Comparison of ENCODE assay signal across 21 mouse cellular contexts in the genomic region with DNA sequence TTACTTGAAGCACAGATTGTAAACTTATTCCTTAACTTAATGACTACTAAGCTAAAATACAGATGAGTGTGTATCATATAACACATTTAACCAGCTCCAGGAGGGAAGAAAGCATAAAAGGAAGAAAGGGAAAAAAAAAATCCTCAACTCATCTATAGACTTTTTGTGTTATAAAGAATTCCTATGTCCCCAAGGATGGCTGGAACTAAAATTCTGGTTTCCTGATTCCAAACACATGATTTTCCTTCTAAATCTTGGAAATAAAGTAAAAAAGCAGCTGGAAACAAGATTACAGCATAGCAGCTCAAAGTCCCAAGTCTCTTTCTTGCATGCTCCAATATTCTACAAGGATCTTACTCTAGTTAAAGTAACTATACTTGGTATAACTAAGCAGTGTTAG. TPM values are rescaled to one million over a fixed set of nuclear protein-coding genes. Genes with fewer than 3 reads are reported as not detected.
DNase-seq lines count a peak whose midpoint lies in the region; ATAC-seq and TF ChIP-seq lines count a peak whose summit lies in the region.
"Had no signal": no experiment of that assay in that cellular context is flagged by ENCODE, and none has a peak within 500 bp of the region (broad histone marks: within the 10 kb centered on the region; RNA-seq: fewer than 3 reads in every experiment).

No protein-coding gene starts in this region.

- no peak for ATAC-seq in embryonic facial prominence, embryonic 12.5 days (ENCODE audit: insufficient number of reproducible peaks, insufficient read depth, low FRiP score, low TSS enrichment)
- ATAC-seq in limb, embryonic 14.5 days (ENCODE audit: low FRiP score, low read depth): no peak
- ATAC-seq in limb, embryonic 15.5 days (ENCODE audit: insufficient number of reproducible peaks, low FRiP score, low TSS enrichment, low read depth): no peak
- ATAC-seq in cerebellum, adult (ENCODE audit: insufficient number of reproducible peaks, low FRiP score, low TSS enrichment): no peak
- ATAC-seq: CD4-positive, CD25-positive, alpha-beta regulatory T cell, adult 4 months; forebrain, embryonic 13.5 days; forebrain, embryonic 15.5 days; forebrain, postnatal 0 days had no signal

- 0 out of 2 replicates have a peak, but pooled peaks cover 3% of the 10 kb centered on the region for H3K4me1 ChIP-seq in embryonic facial prominence, embryonic 12.5 days
- no peaks in the 10 kb centered on the region for H3K4me1 ChIP-seq in embryonic facial prominence, embryonic 10.5 days
- H3K4me1 ChIP-seq in limb, embryonic 14.5 days (ENCODE audit: control insufficient read depth, insufficient read depth, low read length): no peaks in the 10 kb centered on the region
- no peaks in the 10 kb centered on the region for H3K4me1 ChIP-seq in limb, embryonic 10.5 days
- H3K4me1 ChIP-seq in limb, embryonic 15.5 days: no peaks in the 10 kb centered on the region
- H3K4me1 ChIP-seq: forebrain, embryonic 13.5 days; forebrain, embryonic 15.5 days had no signal

- H3K9me3 ChIP-seq in embryonic facial prominence, embryonic 12.5 days: no peaks in the 10 kb centered on the region
- no peaks in the 10 kb centered on the region for H3K9me3 ChIP-seq in embryonic facial prominence, embryonic 10.5 days
- no peaks in the 10 kb centered on the region; the same call in 1 of the 2 replicates for H3K9me3 ChIP-seq in limb, embryonic 14.5 days (ENCODE audit: control insufficient read depth, low read length)
- H3K9me3 ChIP-seq in limb, embryonic 10.5 days (replicated peaks): no peaks in the 10 kb centered on the region
- H3K9me3 ChIP-seq in limb, embryonic 15.5 days: no peaks in the 10 kb centered on the region
- H3K9me3 ChIP-seq: forebrain, embryonic 13.5 days; forebrain, embryonic 15.5 days had no signal

- no peaks in the 10 kb centered on the region for H3K27me3 ChIP-seq in embryonic facial prominence, embryonic 12.5 days
- H3K27me3 ChIP-seq in embryonic facial prominence, embryonic 10.5 days (replicated peaks; ENCODE audit: low read depth, poor library complexity, severe bottlenecking): no peaks in the 10 kb centered on the region
- H3K27me3 ChIP-seq in limb, embryonic 14.5 days (ENCODE audit: control insufficient read depth, insufficient read depth, low read length): no peaks in the 10 kb centered on the region
- H3K27me3 ChIP-seq in limb, embryonic 10.5 days (ENCODE audit: low read depth, poor library complexity, severe bottlenecking): no peaks in the 10 kb centered on the region
- H3K27me3 ChIP-seq in limb, embryonic 15.5 days: no peaks in the 10 kb centered on the region
- H3K27me3 ChIP-seq: CH12.LX; forebrain, embryonic 13.5 days; forebrain, embryonic 15.5 days had no signal

- H3K4me2 ChIP-seq in embryonic facial prominence, embryonic 12.5 days (replicated peaks): no peak overlapping the region
- H3K4me2 ChIP-seq in limb, embryonic 14.5 days (replicated peaks; ENCODE audit: low read depth, low read length, severe bottlenecking): no peak overlapping the region
- no peak overlapping the region for H3K4me2 ChIP-seq in limb, embryonic 15.5 days
- H3K4me2 ChIP-seq: forebrain, embryonic 13.5 days; forebrain, embryonic 15.5 days had no signal

- DNase-seq in embryonic facial prominence, embryonic 10.5 days (ENCODE audit: low spot score): no peak
- DNase-seq in limb, embryonic 14.5 days (ENCODE audit: low spot score): peak; percentile 62
- no peak for DNase-seq in limb, embryonic 10.5 days (ENCODE audit: low spot score)
- DNase-seq: adrenal gland, adult 2 months; adrenal gland, postnatal 10 days; adrenal gland, postnatal 25 days; B cell, adult 2 months; cerebellum, adult 11-12 months; cerebellum, adult 2 months; cerebellum, adult 9-10 months; cerebellum, postnatal 10 days; cerebellum, postnatal 25 days; forebrain, postnatal 0 days had no signal

- H3K27ac ChIP-seq in embryonic facial prominence, embryonic 12.5 days: peak overlapping the region; percentile 4; the same call in 1 of the 2 replicates
- H3K27ac ChIP-seq in embryonic facial prominence, embryonic 10.5 days (replicated peaks): no peak overlapping the region
- H3K27ac ChIP-seq in limb, embryonic 14.5 days (replicated peaks; ENCODE audit: low read depth, low read length): no peak overlapping the region
- H3K27ac ChIP-seq in limb, embryonic 10.5 days: no peak overlapping the region
- H3K27ac ChIP-seq in limb, embryonic 15.5 days: peak overlapping the region; percentile 48; the same call in 1 of the 2 replicates
- H3K27ac ChIP-seq: forebrain, embryonic 13.5 days; forebrain, embryonic 15.5 days had no signal

- no peak overlapping the region for H3K9ac ChIP-seq in embryonic facial prominence, embryonic 12.5 days
- H3K9ac ChIP-seq in limb, embryonic 14.5 days (ENCODE audit: low read depth, low read length, severe bottlenecking): no peak overlapping the region
- H3K9ac ChIP-seq in limb, embryonic 15.5 days: no peak overlapping the region
- H3K9ac ChIP-seq: forebrain, embryonic 13.5 days; forebrain, embryonic 15.5 days; forebrain, postnatal 0 days had no signal

- H3K4me3 ChIP-seq in embryonic facial prominence, embryonic 12.5 days: no peak overlapping the region
- H3K4me3 ChIP-seq in embryonic facial prominence, embryonic 10.5 days: no peak overlapping the region
- H3K4me3 ChIP-seq in limb, embryonic 14.5 days (replicated peaks; ENCODE audit: low read length): no peak overlapping the region
- H3K4me3 ChIP-seq in limb, embryonic 10.5 days: no peak overlapping the region
- no peak overlapping the region for H3K4me3 ChIP-seq in limb, embryonic 15.5 days
- H3K4me3 ChIP-seq: forebrain, embryonic 13.5 days; forebrain, embryonic 15.5 days had no signal

- no peaks in the 10 kb centered on the region for H3K36me3 ChIP-seq in embryonic facial prominence, embryonic 12.5 days
- peaks cover 6% of the 10 kb centered on the region for H3K36me3 ChIP-seq in embryonic facial prominence, embryonic 10.5 days (replicated peaks)
- H3K36me3 ChIP-seq in limb, embryonic 14.5 days (ENCODE audit: control insufficient read depth, insufficient read depth, low read length): no peaks in the 10 kb centered on the region
- 0 out of 2 replicates have a peak, but pooled peaks cover 4% of the 10 kb centered on the region for H3K36me3 ChIP-seq in limb, embryonic 10.5 days
- 0 out of 2 replicates have a peak, but pooled peaks cover 3% of the 10 kb centered on the region for H3K36me3 ChIP-seq in limb, embryonic 15.5 days
- H3K36me3 ChIP-seq: forebrain, embryonic 15.5 days had no signal

- no peak for TF ChIP-seq POLR2A in limb, embryonic 14.5 days (IDR thresholded peaks at IDR 0.05; ENCODE audit: borderline replicate concordance, extremely low read depth, insufficient read depth, insufficient read length)

RNA-seq across cellular contexts. Expression of a gene that starts 4.2 kb away (rescaled TPM):
- 56.6 and 64.5 TPM in 2 replicates for polyA plus RNA-seq in embryonic facial prominence, embryonic 12.5 days (2016; fragmentation: Nextera tagmentation; extraction: Ambion mirVana)
- 2.0 and 3.6 TPM in 2 replicates for polyA plus RNA-seq in embryonic facial prominence, embryonic 10.5 days (2016; fragmentation: Nextera tagmentation; extraction: Ambion mirVana)
- 100 and 135 TPM in 2 replicates for polyA plus RNA-seq in limb, embryonic 14.5 days (2012; rRNA removed)
- polyA plus RNA-seq in limb, embryonic 14.5 days (2014; fragmentation: Nextera tagmentation; extraction: Ambion mirVana): 275 and 276 TPM in 2 replicates
- polyA plus RNA-seq in limb, embryonic 10.5 days (2016; fragmentation: Nextera tagmentation; extraction: Ambion mirVana): 1.3 and 1.7 TPM in 2 replicates
- 324 and 326 TPM in 2 replicates for polyA plus RNA-seq in limb, embryonic 15.5 days (2015; fragmentation: Nextera tagmentation; extraction: Ambion mirVana)
- polyA plus RNA-seq: G1E had no signal

RNA-seq across cellular contexts. Expression of a gene that starts 21.3 kb away (rescaled TPM):
- polyA plus RNA-seq in embryonic facial prominence, embryonic 12.5 days (2016; fragmentation: Nextera tagmentation; extraction: Ambion mirVana): 2.5 and 2.8 TPM in 2 replicates
- 1.2 TPM in 2 replicates for polyA plus RNA-seq in embryonic facial prominence, embryonic 10.5 days (2016; fragmentation: Nextera tagmentation; extraction: Ambion mirVana)
- 4.1 and 5.4 TPM in 2 replicates for polyA plus RNA-seq in limb, embryonic 14.5 days (2012; rRNA removed)
- 7.8 and 8.5 TPM in 2 replicates for polyA plus RNA-seq in limb, embryonic 14.5 days (2014; fragmentation: Nextera tagmentation; extraction: Ambion mirVana)
- polyA plus RNA-seq in limb, embryonic 10.5 days (2016; fragmentation: Nextera tagmentation; extraction: Ambion mirVana): 1.1 and 1.3 TPM in 2 replicates
- 16.9 and 27.1 TPM in 2 replicates for polyA plus RNA-seq in limb, embryonic 15.5 days (2015; fragmentation: Nextera tagmentation; extraction: Ambion mirVana)
- polyA plus RNA-seq: G1E had no signal

RNA-seq across cellular contexts. Expression of a gene that starts 49.0 kb away (rescaled TPM):
- polyA plus RNA-seq in embryonic facial prominence, embryonic 12.5 days (2016; fragmentation: Nextera tagmentation; extraction: Ambion mirVana): 26.9 and 29.2 TPM in 2 replicates
- 34.4 and 35.2 TPM in 2 replicates for polyA plus RNA-seq in embryonic facial prominence, embryonic 10.5 days (2016; fragmentation: Nextera tagmentation; extraction: Ambion mirVana)
- polyA plus RNA-seq in limb, embryonic 14.5 days (2012; rRNA removed): 5.9 and 9.8 TPM in 2 replicates
- 21.8 and 22.2 TPM in 2 replicates for polyA plus RNA-seq in limb, embryonic 14.5 days (2014; fragmentation: Nextera tagmentation; extraction: Ambion mirVana)
- polyA plus RNA-seq in limb, embryonic 10.5 days (2016; fragmentation: Nextera tagmentation; extraction: Ambion mirVana): 34.0 and 37.7 TPM in 2 replicates
- polyA plus RNA-seq in limb, embryonic 15.5 days (2015; fragmentation: Nextera tagmentation; extraction: Ambion mirVana): 19.5 and 21.5 TPM in 2 replicates

RNA-seq across cellular contexts. Expression of a gene that starts 49.3 kb away (rescaled TPM):
- 20.0 and 22.8 TPM in 2 replicates for polyA plus RNA-seq in embryonic facial prominence, embryonic 12.5 days (2016; fragmentation: Nextera tagmentation; extraction: Ambion mirVana)
- 21.7 and 24.2 TPM in 2 replicates for polyA plus RNA-seq in embryonic facial prominence, embryonic 10.5 days (2016; fragmentation: Nextera tagmentation; extraction: Ambion mirVana)
- 6.6 and 9.8 TPM in 2 replicates for polyA plus RNA-seq in limb, embryonic 14.5 days (2012; rRNA removed)
- polyA plus RNA-seq in limb, embryonic 14.5 days (2014; fragmentation: Nextera tagmentation; extraction: Ambion mirVana): 12.2 and 13.6 TPM in 2 replicates
- polyA plus RNA-seq in limb, embryonic 10.5 days (2016; fragmentation: Nextera tagmentation; extraction: Ambion mirVana): 19.4 and 20.7 TPM in 2 replicates
- 13.6 and 14.6 TPM in 2 replicates for polyA plus RNA-seq in limb, embryonic 15.5 days (2015; fragmentation: Nextera tagmentation; extraction: Ambion mirVana)

RNA-seq across cellular contexts. Expression of a gene that starts 59.4 kb away (rescaled TPM):
- polyA plus RNA-seq in embryonic facial prominence, embryonic 12.5 days (2016; fragmentation: Nextera tagmentation; extraction: Ambion mirVana): 14.6 and 16.6 TPM in 2 replicates
- 0.12 and 0.35 TPM in 2 replicates for polyA plus RNA-seq in embryonic facial prominence, embryonic 10.5 days (2016; fragmentation: Nextera tagmentation; extraction: Ambion mirVana)
- 57.9 and 76.8 TPM in 2 replicates for polyA plus RNA-seq in limb, embryonic 14.5 days (2012; rRNA removed)
- polyA plus RNA-seq in limb, embryonic 14.5 days (2014; fragmentation: Nextera tagmentation; extraction: Ambion mirVana): 106 and 120 TPM in 2 replicates
- polyA plus RNA-seq in limb, embryonic 10.5 days (2016; fragmentation: Nextera tagmentation; extraction: Ambion mirVana): 0.14 and 0.18 TPM in 2 replicates
- polyA plus RNA-seq in limb, embryonic 15.5 days (2015; fragmentation: Nextera tagmentation; extraction: Ambion mirVana): 159 and 242 TPM in 2 replicates
- polyA plus RNA-seq: CD4-positive, CD25-positive, alpha-beta regulatory T cell, adult 4 months; G1E had no signal

Comparison
In these comparisons a context has a peak if more than half of its experiments do, and no peak if none do; other contexts are left out.
1. H3K27ac ChIP-seq: peak in embryonic facial prominence, embryonic 12.5 days (single experiment) and limb, embryonic 15.5 days (single experiment); none in embryonic facial prominence, embryonic 10.5 days (single experiment), limb, embryonic 14.5 days (single experiment) and limb, embryonic 10.5 days (single experiment).
2. RNA of a gene that starts 4.2 kb away (polyA plus RNA-seq): 324 to 326 TPM in limb, embryonic 15.5 days, 100 to 276 TPM in limb, embryonic 14.5 days and 56.6 to 64.5 TPM in embryonic facial prominence, embryonic 12.5 days; 2.0 to 3.6 TPM in embryonic facial prominence, embryonic 10.5 days and 1.3 to 1.7 TPM in limb, embryonic 10.5 days; every median in the first group is over 10 times any median in the second.